Mouse (Mus musculus): ENCODE measurements around the gene B3galt5.

DNA sequence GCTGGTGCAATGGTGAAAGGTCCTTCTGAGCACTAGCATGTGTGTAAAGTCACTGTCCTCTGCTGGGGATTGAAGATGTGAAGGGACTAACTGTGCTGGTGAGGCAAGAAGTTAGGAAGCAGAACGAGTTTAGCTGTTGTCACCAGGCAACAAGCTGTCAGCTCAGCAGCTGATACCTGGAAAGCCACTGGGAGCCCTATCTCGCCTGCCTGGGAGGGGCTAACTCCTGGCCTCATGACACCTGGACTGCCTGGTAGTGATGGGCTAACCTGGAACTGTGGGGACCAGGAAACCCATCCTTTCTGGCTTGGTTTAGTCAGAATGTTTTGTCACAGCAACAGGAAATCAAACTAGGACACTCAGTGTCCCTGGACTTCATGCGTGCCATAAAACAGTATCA lies 41.0 kb downstream of the B3galt5 start:
- TF ChIP-seq GATA1 (IDR thresholded peaks at IDR 0.05; ENCODE audit: low read length) (no peak), TAL1 (IDR thresholded peaks at IDR 0.05; ENCODE audit: low read length) (no peak)

Data from erythroblast, embryonic 14.5 days (primary cell).